Mouse (Mus musculus) embryonic facial prominence, embryonic 10.5 days (tissue): ENCODE measurements around the gene Polh. TPM values are rescaled to one million over a fixed set of nuclear protein-coding genes. Genes with fewer than 3 reads are reported as not detected.

Experiments
- DNase-seq: peaks from one replicate; pipeline ENCODE4 v3.0.0-alpha.2; 2017; ENCODE audit warnings: low spot score
- H3K27ac ChIP-seq: fragments of 300-500 bp; sonication (generic); replicated peaks from 2 replicates; pipeline ENCODE4 v1.5.1; 2016; ENCODE audit warnings: mild to moderate bottlenecking
- H3K27me3 ChIP-seq: fragments of 300-500 bp; sonication (generic); replicated peaks from 2 replicates; pipeline ENCODE4 v1.6.1; 2016; ENCODE audit warnings: low read depth, mild to moderate bottlenecking; ENCODE audit not compliant: poor library complexity, severe bottlenecking
- H3K36me3 ChIP-seq: fragments of 300-500 bp; sonication (generic); replicated peaks from 2 replicates; pipeline ENCODE4 v1.6.1; 2016; ENCODE audit warnings: mild to moderate bottlenecking, moderate library complexity
- H3K4me1 ChIP-seq: fragments of 300-500 bp; sonication (generic); 2 replicates; pipeline ENCODE4 v1.6.1; 2016
- H3K4me3 ChIP-seq: fragments of 300-500 bp; sonication (generic); 2 replicates; pipeline ENCODE4 v1.5.1; 2016; ENCODE audit warnings: mild to moderate bottlenecking, moderate library complexity
- H3K9me3 ChIP-seq: fragments of 300-500 bp; sonication (generic); 2 replicates; pipeline ENCODE4 v1.6.1; 2016; ENCODE audit warnings: mild to moderate bottlenecking
- WGBS: fragments of 180-500 bp; shearing (Covaris S2); methylation state at CpG from one replicate; pipeline ENCODE4 v1.1.7; 2016; 5-methylcytosine and 5-hydroxymethylcytosine counted together
- microRNA counts: library from miRNA; unstranded; fragments of <30 nt; microRNA quantifications from one replicate; lab custom pipeline; 2017
- microRNA-seq: library from miRNA; unstranded; fragments of <30 nt; microRNA quantifications from one replicate; pipeline ENCODE4, GENCODE M21; 2017
- polyA plus RNA-seq: library from polyadenylated mRNA; unstranded; fragments of >200 nt; fragmentation: Nextera tagmentation; extraction: Ambion mirVana; gene quantifications from 2 replicates; pipeline ENCODE4 v1.2.1, GENCODE M21; 2016

Gene Polh
- polyA plus RNA-seq, 1 experiment from 2014 or later = 15.7 TPM

DNA sequence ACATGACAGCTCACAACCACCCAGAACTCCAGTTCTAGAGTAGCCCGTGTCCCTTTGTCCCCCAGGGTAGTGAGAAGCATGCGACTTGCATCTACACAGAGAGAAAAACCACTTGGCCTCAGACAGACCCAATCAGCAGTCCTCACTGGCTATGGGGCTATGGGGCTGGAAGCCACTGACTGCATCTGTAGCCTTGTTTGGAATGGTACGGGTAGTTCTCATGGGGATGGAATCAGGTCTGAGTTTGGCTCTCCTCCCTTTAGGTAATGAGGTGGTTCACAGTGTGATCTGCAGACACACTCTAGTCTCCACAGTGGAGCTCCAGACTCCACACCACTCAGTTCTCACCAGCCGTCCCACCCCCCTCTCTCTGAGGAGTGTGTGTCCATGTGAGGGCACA lies 79.2 kb downstream of the Polh start:
- DNase-seq = no peak
- Histone ChIP-seq H3K4me1 (no peaks in the 10 kb centered on the region), H3K36me3 (peaks cover 91% of the 10 kb centered on the region), H3K27me3 (no peaks in the 10 kb centered on the region), H3K4me3 (no peak overlapping the region), H3K9me3 (no peaks in the 10 kb centered on the region), H3K27ac (no peak overlapping the region)
- 96% methylated on average over 4 of the region's 4 CpGs for WGBS

- no peak for DNase-seq
- Histone ChIP-seq H3K27me3 (no peaks in the 10 kb centered on the region), H3K4me1 (0 out of 2 replicates have a peak, but pooled peaks cover 2% of the 10 kb centered on the region), H3K9me3 (no peaks in the 10 kb centered on the region), H3K36me3 (peaks cover 91% of the 10 kb centered on the region), H3K27ac (no peak overlapping the region), H3K4me3 (no peak overlapping the region)
- 97% methylated on average over 4 of the region's 4 CpGs for WGBS
These were observed 79.7 kb downstream of the Polh start for GRCm38 (mm10) chr17:46122791-46123190.

MicroRNAs encoded within 50 kb of the gene (microRNA counts, 519-probe panel; counts per million panel counts)
- microRNA mmu-miR-693-3p (lab: Ali Mortazavi, UCI) (188 counts per million, percentile 57 among the panel's probes with 10 or more counts), microRNA mmu-miR-693-5p (lab: Ali Mortazavi, UCI) (188 counts per million, percentile 57 among the panel's probes with 10 or more counts)

Small RNAs within 50 kb of the gene (microRNA-seq; reads per million reads assigned to microRNA genes)
- gene Mir693 = 2.4 reads per million

Other genes starting within 250 kb of the Polh start
- 2.1 and 2.3 TPM in 2 replicates for gene Vegfa, start 170.3 kb downstream of the Polh start, polyA plus RNA-seq
- gene Mrps18a, start 91.7 kb downstream of the Polh start, polyA plus RNA-seq = 152 and 154 TPM in 2 replicates
- 9.8 and 10.2 TPM in 2 replicates for gene Rsph9, start 58.4 kb downstream of the Polh start, polyA plus RNA-seq
- 36.6 and 41.0 TPM in 2 replicates for gene Mad2l1bp, start 49.1 kb downstream of the Polh start, polyA plus RNA-seq
- gene Gtpbp2, start 41.6 kb downstream of the Polh start, polyA plus RNA-seq = 33.8 and 34.9 TPM in 2 replicates
- 72.7 and 77.6 TPM in 2 replicates for gene Xpo5, start 137 bp upstream of the Polh start, polyA plus RNA-seq
- 125 and 130 TPM in 2 replicates for gene Polr1c, start 45.4 kb upstream of the Polh start, polyA plus RNA-seq
- gene Yipf3, start 45.4 kb upstream of the Polh start, polyA plus RNA-seq = 66.6 and 70.6 TPM in 2 replicates
- 0.67 and 0.86 TPM in 2 replicates for gene Lrrc73, start 50.9 kb upstream of the Polh start, polyA plus RNA-seq
- gene Tjap1, start 80.4 kb upstream of the Polh start, polyA plus RNA-seq = 60.2 and 62.6 TPM in 2 replicates
- 1.5 and 2.0 TPM in 2 replicates for gene Dlk2, start 94.8 kb upstream of the Polh start, polyA plus RNA-seq
- gene Abcc10, start 125.7 kb upstream of the Polh start, polyA plus RNA-seq = 6.3 and 6.6 TPM in 2 replicates
- gene Zfp318, start 181.1 kb upstream of the Polh start, polyA plus RNA-seq = 10.5 and 12.6 TPM in 2 replicates
- gene Crip3, start 226.3 kb upstream of the Polh start, polyA plus RNA-seq = 0.77 TPM in 1 of 2 replicates, not detected in the other
- not detected in 2 replicates for gene Slc22a7, start 235.8 kb upstream of the Polh start, polyA plus RNA-seq